Mouse (Mus musculus) midbrain, postnatal 0 days (tissue): ENCODE data around the gene Olfr888. TPM values are rescaled to one million over a fixed set of nuclear protein-coding genes. Genes with fewer than 3 reads are reported as not detected.

Experiments used
- ATAC-seq: fragments of 200-750 bp; cut with Nextera tagmentation; 2 replicates; pipeline ENCODE4 v1.8.0; 2017; ENCODE audit warnings: moderate number of reproducible peaks, mild to moderate bottlenecking, moderate TSS enrichment, moderate library complexity; ENCODE audit not compliant: low FRiP score
- DNase-seq: peaks from one replicate; pipeline ENCODE4 v3.0.0-alpha.2; 2015; ENCODE audit warnings: low spot score
- H3K27ac ChIP-seq: fragments of 300-500 bp; sonication (generic); 2 replicates; pipeline ENCODE4 v1.5.1; 2014; ENCODE audit warnings: low read depth, mild to moderate bottlenecking, low read length, mixed read lengths
- H3K27me3 ChIP-seq: fragments of 300-500 bp; sonication (generic); 2 replicates; pipeline ENCODE4 v1.6.1; 2014; ENCODE audit warnings: low read length, control low read depth, mixed read lengths; ENCODE audit not compliant: insufficient read depth
- H3K36me3 ChIP-seq: fragments of 300-500 bp; sonication (generic); 2 replicates; pipeline ENCODE4 v1.6.1; 2014; ENCODE audit warnings: low read length, control low read depth, mixed read lengths; ENCODE audit not compliant: insufficient read depth
- H3K4me1 ChIP-seq: fragments of 300-500 bp; sonication (generic); 2 replicates; pipeline ENCODE4 v1.6.1; 2014; ENCODE audit warnings: mild to moderate bottlenecking, control low read depth, antibody characterized with exemption, low read length, mixed read lengths; ENCODE audit not compliant: insufficient read depth
- H3K4me2 ChIP-seq: fragments of 300-500 bp; sonication (generic); 2 replicates; pipeline ENCODE4 v1.6.1; 2014; ENCODE audit warnings: low read depth, mild to moderate bottlenecking, low read length, mixed read lengths; ENCODE audit not compliant: poor library complexity, severe bottlenecking
- H3K4me3 ChIP-seq: fragments of 300-500 bp; sonication (generic); 2 replicates; pipeline ENCODE4 v1.5.1; 2014; ENCODE audit warnings: low read depth, mild to moderate bottlenecking, low read length, moderate library complexity
- H3K9ac ChIP-seq: fragments of 300-500 bp; sonication (generic); replicated peaks from 2 replicates; pipeline ENCODE4 v1.6.1; 2014; ENCODE audit warnings: mild to moderate bottlenecking, low read length, moderate library complexity, mixed read lengths; ENCODE audit not compliant: poor library complexity, severe bottlenecking
- H3K9me3 ChIP-seq: fragments of 300-500 bp; sonication (generic); 2 replicates; pipeline ENCODE4 v1.6.1; 2016; ENCODE audit warnings: low read length, control low read depth
- CTCF ChIP-seq: IDR thresholded peaks from 2 replicates; pipeline ENCODE4 v1.5.1; 2016; ENCODE audit warnings: antibody characterized with exemption, mild to moderate bottlenecking
- WGBS: fragments of 180-500 bp; shearing (Covaris S2); extraction: QIAGEN DNeasy Blood & Tissue Kit; methylation state at CpG from one replicate; pipeline ENCODE4 v1.1.7; 2014; 5-methylcytosine and 5-hydroxymethylcytosine counted together
- polyA plus RNA-seq: library from polyadenylated mRNA; unstranded; fragments of >200 nt; fragmentation: Nextera tagmentation; extraction: Ambion mirVana; gene quantifications from 2 replicates; pipeline ENCODE4 v1.2.1, GENCODE M21; 2015
- total RNA-seq: library from RNA; depleted of rRNA; stranded (reverse); fragments of >200 nt; gene quantifications from 2 replicates; pipeline ENCODE4 v1.2.3, GENCODE M21; 2014; rRNA removed

Gene Olfr888
- total RNA-seq = not detected in 2 replicates
- not detected in 2 replicates for polyA plus RNA-seq

- 85% methylated on average over 1 of the region's 1 CpGs for WGBS
- Histone ChIP-seq H3K4me3 (no peak within 1 kb of the TSS), H3K36me3 (no peaks in the 10 kb centered on the region), H3K27ac (no peak within 1 kb of the TSS), H3K9ac (no peak within 1 kb of the TSS), H3K4me1 (no peaks in the 10 kb centered on the region), H3K27me3 (no peaks in the 10 kb centered on the region), H3K9me3 (no peaks in the 10 kb centered on the region), H3K4me2 (no peak within 1 kb of the TSS)
- TF ChIP-seq CTCF = no peak
- DNase-seq (no peak), ATAC-seq (no peak)
Observed at GRCm38 (mm10) chr9:38107828-38108227, at the start of gene Olfr888. Gene Olfr888 (plus strand): TSS chr9:38108128.

GRCm38 (mm10) chr9:38061022-38061421, 46.9 kb upstream of the Olfr888 start, which contains the start of gene Olfr885:
Gene Olfr885 (plus strand): TSS chr9:38061322.
- Histone ChIP-seq H3K36me3 (no peaks in the 10 kb centered on the region), H3K9me3 (no peaks in the 10 kb centered on the region), H3K4me2 (no peak within 1 kb of the TSS), H3K27me3 (no peaks in the 10 kb centered on the region), H3K4me1 (no peaks in the 10 kb centered on the region), H3K4me3 (no peak within 1 kb of the TSS), H3K9ac (no peak within 1 kb of the TSS), H3K27ac (no peak within 1 kb of the TSS)
- no peak for TF ChIP-seq CTCF
- 88% methylated on average over 3 of the region's 3 CpGs for WGBS
- DNase-seq (no peak), ATAC-seq (no peak)

GRCm38 (mm10) chr9:38083772-38084171, 24.2 kb upstream of the Olfr888 start, which contains the start of gene Olfr887:
Gene Olfr887 (plus strand): TSS chr9:38084072.
- Histone ChIP-seq H3K4me3 (no peak within 1 kb of the TSS), H3K27me3 (no peaks in the 10 kb centered on the region), H3K36me3 (no peaks in the 10 kb centered on the region), H3K4me1 (no peaks in the 10 kb centered on the region), H3K9ac (no peak within 1 kb of the TSS), H3K27ac (no peak within 1 kb of the TSS), H3K4me2 (no peak within 1 kb of the TSS), H3K9me3 (no peaks in the 10 kb centered on the region)
- 85% methylated on average over 1 of the region's 1 CpGs for WGBS
- TF ChIP-seq CTCF = no peak
- no peak for DNase-seq
- no peak for ATAC-seq

- H3K27ac ChIP-seq = no peak within 1 kb of the TSS
- no peak for TF ChIP-seq CTCF
- no peak within 1 kb of the TSS for H3K4me3 ChIP-seq
- DNase-seq = no peak
- no peak within 1 kb of the TSS for H3K4me2 ChIP-seq
- no peaks in the 10 kb centered on the region for H3K4me1 ChIP-seq
- ATAC-seq = no peak
- H3K9me3 ChIP-seq = no peaks in the 10 kb centered on the region
- H3K36me3 ChIP-seq = no peaks in the 10 kb centered on the region
- no peak within 1 kb of the TSS for H3K9ac ChIP-seq
- H3K27me3 ChIP-seq = no peaks in the 10 kb centered on the region
Observed at GRCm38 (mm10) chr9:38114898-38115297, 7.0 kb downstream of the Olfr888 start, which contains the start of gene Olfr889. Gene Olfr889 (plus strand): TSS chr9:38115198.

- ATAC-seq = no peak
- Histone ChIP-seq H3K27ac (no peak within 1 kb of the TSS), H3K4me2 (no peak within 1 kb of the TSS), H3K4me3 (no peak within 1 kb of the TSS), H3K4me1 (no peaks in the 10 kb centered on the region), H3K27me3 (no peaks in the 10 kb centered on the region), H3K36me3 (no peaks in the 10 kb centered on the region), H3K9me3 (no peaks in the 10 kb centered on the region), H3K9ac (no peak within 1 kb of the TSS)
- no peak for TF ChIP-seq CTCF
- no peak for DNase-seq
Observed at GRCm38 (mm10) chr9:38142217-38142616, 34.3 kb downstream of the Olfr888 start, which contains the start of gene Olfr890. Gene Olfr890 (plus strand): TSS chr9:38142517.

Other genes with a start within 250 kb of the Olfr888 start
- gene Olfr145, start 211.4 kb upstream of the Olfr888 start, total RNA-seq = not detected in 2 replicates
- gene Olfr145, start 211.4 kb upstream of the Olfr888 start, polyA plus RNA-seq = not detected in 2 replicates
- not detected in 2 replicates for gene Olfr878, start 190.3 kb upstream of the Olfr888 start, total RNA-seq
- not detected in 2 replicates for gene Olfr878, start 190.3 kb upstream of the Olfr888 start, polyA plus RNA-seq
- not detected in 2 replicates for gene Olfr881, start 116.3 kb upstream of the Olfr888 start, total RNA-seq
- not detected in 2 replicates for gene Olfr881, start 116.3 kb upstream of the Olfr888 start, polyA plus RNA-seq
- gene Olfr883, start 82.3 kb upstream of the Olfr888 start, total RNA-seq = not detected in 2 replicates
- gene Olfr883, start 82.3 kb upstream of the Olfr888 start, polyA plus RNA-seq = not detected in 2 replicates
- gene Olfr884, start 61.6 kb upstream of the Olfr888 start, total RNA-seq = not detected in 2 replicates
- not detected in 2 replicates for gene Olfr884, start 61.6 kb upstream of the Olfr888 start, polyA plus RNA-seq
- not detected in 2 replicates for gene Olfr885, start 46.8 kb upstream of the Olfr888 start, total RNA-seq
- not detected in 2 replicates for gene Olfr885, start 46.8 kb upstream of the Olfr888 start, polyA plus RNA-seq
- not detected in 2 replicates for gene Olfr887, start 24.1 kb upstream of the Olfr888 start, total RNA-seq
- not detected in 2 replicates for gene Olfr887, start 24.1 kb upstream of the Olfr888 start, polyA plus RNA-seq
- gene Olfr889, start 7.1 kb downstream of the Olfr888 start, total RNA-seq = not detected in 2 replicates
- gene Olfr889, start 7.1 kb downstream of the Olfr888 start, polyA plus RNA-seq = 0.04 TPM in 1 of 2 replicates, not detected in the other
- gene Olfr890, start 34.4 kb downstream of the Olfr888 start, total RNA-seq = not detected in 2 replicates
- not detected in 2 replicates for gene Olfr890, start 34.4 kb downstream of the Olfr888 start, polyA plus RNA-seq
- gene Olfr891, start 72.7 kb downstream of the Olfr888 start, total RNA-seq = not detected in 2 replicates
- gene Olfr891, start 72.7 kb downstream of the Olfr888 start, polyA plus RNA-seq = not detected in 2 replicates
- gene Olfr893, start 100.2 kb downstream of the Olfr888 start, total RNA-seq = not detected in 2 replicates
- not detected in 2 replicates for gene Olfr893, start 100.2 kb downstream of the Olfr888 start, polyA plus RNA-seq
- not detected in 2 replicates for gene Olfr894, start 109.9 kb downstream of the Olfr888 start, total RNA-seq
- not detected in 2 replicates for gene Olfr894, start 109.9 kb downstream of the Olfr888 start, polyA plus RNA-seq
- not detected in 2 replicates for gene Olfr143, start 144.6 kb downstream of the Olfr888 start, total RNA-seq
- not detected in 2 replicates for gene Olfr143, start 144.6 kb downstream of the Olfr888 start, polyA plus RNA-seq
- not detected in 2 replicates for gene Olfr895, start 159.7 kb downstream of the Olfr888 start, total RNA-seq
- gene Olfr895, start 159.7 kb downstream of the Olfr888 start, polyA plus RNA-seq = not detected in 2 replicates
- not detected in 2 replicates for gene Olfr896-ps1, start 183.0 kb downstream of the Olfr888 start, total RNA-seq
- not detected in 2 replicates for gene Olfr896-ps1, start 183.0 kb downstream of the Olfr888 start, polyA plus RNA-seq
- gene Olfr25, start 220.9 kb downstream of the Olfr888 start, total RNA-seq = not detected in 2 replicates
- gene Olfr25, start 220.9 kb downstream of the Olfr888 start, polyA plus RNA-seq = not detected in 2 replicates
- gene Olfr898, start 240.3 kb downstream of the Olfr888 start, total RNA-seq = not detected in 2 replicates
- not detected in 2 replicates for gene Olfr898, start 240.3 kb downstream of the Olfr888 start, polyA plus RNA-seq